Mouse (Mus musculus): ENCODE measurements at regions not wholly inside any gene's neighbourhood (a gene's known extent, or its start where the extent isn't known, plus 50 kb on each side); places are given as distances from the start of the nearest gene placed in this dataset.
A peak's percentile ranks its signal among the peaks of the same experiment; 100 is the strongest.

- no peak overlapping the region for H3K27ac ChIP-seq
- ATAC-seq (ENCODE audit: insufficient read depth, low FRiP score, low read depth): no peak
- WGBS: 6% methylated on average over 9 of the region's 9 CpGs
Measured at GRCm38 (mm10) chr3:17789454-17790196, 158.6 kb upstream of the Cypt12 start.

GRCm38 (mm10) chr3:17790331-17790730, 157.9 kb upstream of the Cypt12 start:
- 2% methylated on average over 14 of the region's 14 CpGs for WGBS
- Histone ChIP-seq H3K27ac (no peak overlapping the region), H3K36me3 (no peaks in the 10 kb centered on the region), H3K4me1 (peaks cover 20% of the 10 kb centered on the region), H3K4me3 (replicated peaks) (no peak overlapping the region), H3K9ac (no peak overlapping the region), H3K9me3 (no peaks in the 10 kb centered on the region), H3K4me2 (no peak overlapping the region), H3K27me3 (replicated peaks) (peaks cover 82% of the 10 kb centered on the region)
- ATAC-seq (ENCODE audit: insufficient read depth, low FRiP score, low read depth): no peak

More at GRCm38 (mm10) chr3:17789454-17790196, 158.6 kb upstream of the Cypt12 start:
- peaks cover 19% of the 10 kb centered on the region for H3K4me1 ChIP-seq
- H3K4me3 ChIP-seq (replicated peaks): no peak overlapping the region
- H3K36me3 ChIP-seq: no peaks in the 10 kb centered on the region
- peaks cover 79% of the 10 kb centered on the region for H3K27me3 ChIP-seq (replicated peaks)
- no peak overlapping the region for H3K4me2 ChIP-seq
- no peak overlapping the region for H3K9ac ChIP-seq
- H3K9me3 ChIP-seq: no peaks in the 10 kb centered on the region

- H3K36me3 ChIP-seq: no peaks in the 10 kb centered on the region
- H3K27me3 ChIP-seq (replicated peaks): peaks cover 82% of the 10 kb centered on the region
- 3% methylated on average over 12 of the region's 12 CpGs for WGBS
- ATAC-seq (ENCODE audit: insufficient read depth, low FRiP score, low read depth): no peak
- no peak overlapping the region for H3K4me2 ChIP-seq
- no peak overlapping the region for H3K27ac ChIP-seq
- no peak overlapping the region for H3K4me3 ChIP-seq (replicated peaks)
- no peak overlapping the region for H3K9ac ChIP-seq
- no peaks in the 10 kb centered on the region for H3K9me3 ChIP-seq
- H3K4me1 ChIP-seq: peaks cover 20% of the 10 kb centered on the region
Measured at GRCm38 (mm10) chr3:17790816-17791215, 157.4 kb upstream of the Cypt12 start.

GRCm38 (mm10) chr3:17791381-17792320, 156.6 kb upstream of the Cypt12 start:
- H3K27me3 ChIP-seq (replicated peaks): peaks cover 82% of the 10 kb centered on the region
- no peaks in the 10 kb centered on the region for H3K9me3 ChIP-seq
- H3K27ac ChIP-seq: no peak overlapping the region
- ATAC-seq (ENCODE audit: insufficient read depth, low FRiP score, low read depth): no peak
- no peak overlapping the region for H3K9ac ChIP-seq
- WGBS: 19% methylated on average over 8 of the region's 8 CpGs
- no peaks in the 10 kb centered on the region for H3K36me3 ChIP-seq
- no peak overlapping the region for H3K4me3 ChIP-seq (replicated peaks)
- H3K4me2 ChIP-seq: no peak overlapping the region
- H3K4me1 ChIP-seq: peaks cover 11% of the 10 kb centered on the region

- no peak overlapping the region for H3K4me2 ChIP-seq
- H3K36me3 ChIP-seq: no peaks in the 10 kb centered on the region
- 0 out of 2 replicates have a peak, but pooled peaks cover 9% of the 10 kb centered on the region for H3K4me1 ChIP-seq
- H3K4me3 ChIP-seq (replicated peaks): no peak overlapping the region
- H3K9ac ChIP-seq: no peak overlapping the region
- ATAC-seq (ENCODE audit: insufficient read depth, low FRiP score, low read depth): no peak
- WGBS: 27% methylated on average over 2 of the region's 2 CpGs
- no peaks in the 10 kb centered on the region for H3K9me3 ChIP-seq
- peaks cover 76% of the 10 kb centered on the region for H3K27me3 ChIP-seq (replicated peaks)
- no peak overlapping the region for H3K27ac ChIP-seq
Measured at GRCm38 (mm10) chr3:17792537-17793039, 155.6 kb upstream of the Cypt12 start.

GRCm38 (mm10) chr3:17793646-17794250, 154.5 kb upstream of the Cypt12 start:
- H3K4me1 ChIP-seq: 0 out of 2 replicates have a peak, but pooled peaks cover 9% of the 10 kb centered on the region
- no peak overlapping the region for H3K9ac ChIP-seq
- no peak for ATAC-seq (ENCODE audit: insufficient read depth, low FRiP score, low read depth)

GRCm38 (mm10) chr3:17794251-17795061, 153.8 kb upstream of the Cypt12 start:
- Histone ChIP-seq H3K9ac (no peak overlapping the region), H3K27me3 (replicated peaks) (peaks cover 65% of the 10 kb centered on the region), H3K4me1 (0 out of 2 replicates have a peak, but pooled peaks cover 9% of the 10 kb centered on the region), H3K9me3 (no peaks in the 10 kb centered on the region), H3K4me3 (replicated peaks) (peak overlapping the region; percentile 16; the same call in 1 of the 2 replicates), H3K36me3 (no peaks in the 10 kb centered on the region), H3K27ac (no peak overlapping the region), H3K4me2 (peak overlapping the region; percentile 34)
- WGBS: under 1% methylated on average over 46 of the region's 46 CpGs
- no peak for ATAC-seq (ENCODE audit: insufficient read depth, low FRiP score, low read depth)

More at GRCm38 (mm10) chr3:17793646-17794250, 154.5 kb upstream of the Cypt12 start:
- Histone ChIP-seq H3K4me2 (peak overlapping the region; percentile 34), H3K36me3 (no peaks in the 10 kb centered on the region), H3K4me3 (replicated peaks) (peak overlapping the region; percentile 16; the same call in 1 of the 2 replicates), H3K27me3 (replicated peaks) (peaks cover 67% of the 10 kb centered on the region), H3K9me3 (no peaks in the 10 kb centered on the region), H3K27ac (no peak overlapping the region)
- under 1% methylated on average over 24 of the region's 24 CpGs for WGBS

GRCm38 (mm10) chr3:17795271-17796260, 152.6 kb upstream of the Cypt12 start:
- Histone ChIP-seq H3K9me3 (no peaks in the 10 kb centered on the region), H3K36me3 (no peaks in the 10 kb centered on the region), H3K4me3 (replicated peaks) (no peak overlapping the region), H3K4me1 (0 out of 2 replicates have a peak, but pooled peaks cover 9% of the 10 kb centered on the region), H3K9ac (no peak overlapping the region), H3K27me3 (replicated peaks) (peaks cover 58% of the 10 kb centered on the region), H3K4me2 (no peak overlapping the region), H3K27ac (no peak overlapping the region)
- 5% methylated on average over 24 of the region's 24 CpGs for WGBS
- no peak for ATAC-seq (ENCODE audit: insufficient read depth, low FRiP score, low read depth)

GRCm38 (mm10) chr3:17796766-17797165, 151.4 kb upstream of the Cypt12 start:
- no peak overlapping the region for H3K4me2 ChIP-seq
- H3K9ac ChIP-seq: no peak overlapping the region
- H3K4me3 ChIP-seq (replicated peaks): no peak overlapping the region
- H3K27me3 ChIP-seq (replicated peaks): peaks cover 48% of the 10 kb centered on the region
- no peaks in the 10 kb centered on the region for H3K9me3 ChIP-seq
- H3K27ac ChIP-seq: no peak overlapping the region
- no peak for ATAC-seq (ENCODE audit: insufficient read depth, low FRiP score, low read depth)
- WGBS: 15% methylated on average over 3 of the region's 3 CpGs
- no peaks in the 10 kb centered on the region for H3K36me3 ChIP-seq
- 0 out of 2 replicates have a peak, but pooled peaks cover 9% of the 10 kb centered on the region for H3K4me1 ChIP-seq

- ATAC-seq (ENCODE audit: insufficient read depth, low FRiP score, low read depth): no peak
- Histone ChIP-seq H3K4me2 (no peak overlapping the region), H3K27ac (no peak overlapping the region), H3K9me3 (no peaks in the 10 kb centered on the region), H3K36me3 (no peaks in the 10 kb centered on the region), H3K4me1 (0 out of 2 replicates have a peak, but pooled peaks cover 9% of the 10 kb centered on the region), H3K4me3 (replicated peaks) (no peak overlapping the region), H3K9ac (no peak overlapping the region), H3K27me3 (replicated peaks) (peaks cover 38% of the 10 kb centered on the region)
- WGBS: 6% methylated on average over 12 of the region's 12 CpGs
Measured at GRCm38 (mm10) chr3:17798399-17798798, 149.8 kb upstream of the Cypt12 start.

Measured in stomach, embryonic 15.5 days (tissue).